Mouse (Mus musculus): Measurements from ENCODE around the gene Ocel1. TPM values are rescaled to one million over a fixed set of nuclear protein-coding genes. Genes with fewer than 3 reads are reported as not detected.

Gene Ocel1
- polyA plus RNA-seq, 1 experiment from 2014 or later, result 7.5 TPM

- Histone ChIP-seq H3K9me3 (peaks cover 8% of the 10 kb centered on the region; the same call in 1 of the 2 replicates), H3K27me3 (ENCODE audit: insufficient read depth, poor library complexity, severe bottlenecking) (no peaks in the 10 kb centered on the region), H3K4me1 (replicated peaks) (no peaks in the 10 kb centered on the region), H3K4me3 (no peak overlapping the region), H3K27ac (no peak overlapping the region), H3K36me3 (no peaks in the 10 kb centered on the region)
- no peak for DNase-seq (ENCODE audit: low spot score)
Measured at GRCm38 (mm10) chr8:71422121-71422520, 51.0 kb downstream of the Ocel1 start.

Other genes with a start within 250 kb of the Ocel1 start
- 24.1 and 25.4 TPM in 2 replicates for gene Myo9b, start 98.6 kb upstream of the Ocel1 start, polyA plus RNA-seq (2016; fragmentation: Nextera tagmentation; extraction: Ambion mirVana)
- 59.1 and 61.9 TPM in 2 replicates for gene Haus8, start 98.4 kb upstream of the Ocel1 start, polyA plus RNA-seq (2016; fragmentation: Nextera tagmentation; extraction: Ambion mirVana)
- 74.4 and 84.6 TPM in 2 replicates for gene Use1, start 4.5 kb upstream of the Ocel1 start, polyA plus RNA-seq (2016; fragmentation: Nextera tagmentation; extraction: Ambion mirVana)
- gene Nr2f6, start 10.7 kb downstream of the Ocel1 start, polyA plus RNA-seq (2016; fragmentation: Nextera tagmentation; extraction: Ambion mirVana), result 125 and 139 TPM in 2 replicates
- 5.8 and 7.2 TPM in 2 replicates for gene Ushbp1, start 24.5 kb downstream of the Ocel1 start, polyA plus RNA-seq (2016; fragmentation: Nextera tagmentation; extraction: Ambion mirVana)
- 112 and 121 TPM in 2 replicates for gene Babam1, start 25.6 kb downstream of the Ocel1 start, polyA plus RNA-seq (2016; fragmentation: Nextera tagmentation; extraction: Ambion mirVana)
- gene Ankle1, start 34.7 kb downstream of the Ocel1 start, polyA plus RNA-seq (2016; fragmentation: Nextera tagmentation; extraction: Ambion mirVana), result 35.2 and 56.1 TPM in 2 replicates
- gene Abhd8, start 92.4 kb downstream of the Ocel1 start, polyA plus RNA-seq (2016; fragmentation: Nextera tagmentation; extraction: Ambion mirVana), result 76.3 and 88.4 TPM in 2 replicates
- 221 and 249 TPM in 2 replicates for gene Mrpl34, start 93.7 kb downstream of the Ocel1 start, polyA plus RNA-seq (2016; fragmentation: Nextera tagmentation; extraction: Ambion mirVana)
- 147 and 169 TPM in 2 replicates for gene Dda1, start 97.9 kb downstream of the Ocel1 start, polyA plus RNA-seq (2016; fragmentation: Nextera tagmentation; extraction: Ambion mirVana)
- gene Ano8, start 114.7 kb downstream of the Ocel1 start, polyA plus RNA-seq (2016; fragmentation: Nextera tagmentation; extraction: Ambion mirVana), result 3.3 and 6.8 TPM in 2 replicates
- 18.2 and 22.5 TPM in 2 replicates for gene Gtpbp3, start 116.8 kb downstream of the Ocel1 start, polyA plus RNA-seq (2016; fragmentation: Nextera tagmentation; extraction: Ambion mirVana)
- gene Plvap, start 140.5 kb downstream of the Ocel1 start, polyA plus RNA-seq (2016; fragmentation: Nextera tagmentation; extraction: Ambion mirVana), result 50.2 and 52.7 TPM in 2 replicates
- gene Ccdc194, start 154.4 kb downstream of the Ocel1 start, polyA plus RNA-seq (2016; fragmentation: Nextera tagmentation; extraction: Ambion mirVana), result 0.51 and 0.60 TPM in 2 replicates
- gene Bst2, start 166.2 kb downstream of the Ocel1 start, polyA plus RNA-seq (2016; fragmentation: Nextera tagmentation; extraction: Ambion mirVana), result 8.9 and 9.6 TPM in 2 replicates
- gene Mvb12a, start 171.6 kb downstream of the Ocel1 start, polyA plus RNA-seq (2016; fragmentation: Nextera tagmentation; extraction: Ambion mirVana), result 68.7 and 71.6 TPM in 2 replicates
- gene Tmem221, start 187.6 kb downstream of the Ocel1 start, polyA plus RNA-seq (2016; fragmentation: Nextera tagmentation; extraction: Ambion mirVana), result 0.18 and 0.26 TPM in 2 replicates
- gene Nxnl1, start 195.3 kb downstream of the Ocel1 start, polyA plus RNA-seq (2016; fragmentation: Nextera tagmentation; extraction: Ambion mirVana), result not detected in 2 replicates
- gene Slc27a1, start 197.6 kb downstream of the Ocel1 start, polyA plus RNA-seq (2016; fragmentation: Nextera tagmentation; extraction: Ambion mirVana), result 24.1 and 28.9 TPM in 2 replicates
- gene Pgls, start 220.9 kb downstream of the Ocel1 start, polyA plus RNA-seq (2016; fragmentation: Nextera tagmentation; extraction: Ambion mirVana), result 254 and 268 TPM in 2 replicates
- gene Fam129c, start 226.3 kb downstream of the Ocel1 start, polyA plus RNA-seq (2016; fragmentation: Nextera tagmentation; extraction: Ambion mirVana), result 5.0 and 5.3 TPM in 2 replicates
- 55.3 and 58.5 TPM in 2 replicates for gene Colgalt1, start 239.7 kb downstream of the Ocel1 start, polyA plus RNA-seq (2016; fragmentation: Nextera tagmentation; extraction: Ambion mirVana)